Mouse (Mus musculus): ENCODE results near the gene Kdm4c.

- TF ChIP-seq ZC3H11A (IDR thresholded peaks at IDR 0.05; ENCODE audit: borderline replicate concordance, low read depth, low read length) (no peak), HCFC1 (IDR thresholded peaks at IDR 0.05; ENCODE audit: borderline replicate concordance, insufficient read depth, low read length) (no peak)
Measured at GRCm38 (mm10) chr4:74230994-74231393, 11.3 kb upstream of the Kdm4c start.
